In genomic region chr6:124961021-124961420, GRCm38 (mm10) we compare ENCODE assay signal across 13 mouse cellular contexts. TPM values are rescaled to one million over a fixed set of nuclear protein-coding genes. Genes with fewer than 3 reads are reported as not detected.
"Had no signal": no experiment of that assay in that cellular context is flagged by ENCODE, and none has a peak within 500 bp of the region (broad histone marks: within the 10 kb centered on the region; RNA-seq: fewer than 3 reads in every experiment).

No protein-coding gene starts in this region.

- DNase-seq: kidney, adult 8-10 months; kidney, postnatal 36 days; layer of hippocampus, adult 9-11 months; layer of hippocampus, postnatal 36 days; lung, embryonic 14.5 days; lung, postnatal 10 days; lung, postnatal 4 days; midbrain, embryonic 14.5 days; thymus, adult 2 months; thymus, postnatal 25 days had no signal

RNA-seq across cellular contexts. Expression of gene Pianp, which starts 35.5 kb away (rescaled TPM):
- total RNA-seq: megakaryocyte, adult 5-6 weeks; neutrophil, adult 5-6 weeks had no signal
- polyA plus RNA-seq: liver, embryonic 12.5 days had no signal
